Mouse (Mus musculus) lung, embryonic 14.5 days (tissue): ENCODE data around the gene Gpr3. TPM values are rescaled to one million over a fixed set of nuclear protein-coding genes. Genes with fewer than 3 reads are reported as not detected.
A peak's percentile ranks its signal among the peaks of the same experiment; 100 is the strongest.

Experiments
- ATAC-seq: fragments of 200-750 bp; cut with Nextera tagmentation; 2 replicates; pipeline ENCODE4 v1.8.0; 2017; ENCODE audit warnings: mild to moderate bottlenecking, moderate TSS enrichment, moderate library complexity; ENCODE audit not compliant: insufficient read depth
- DNase-seq: peaks from one replicate; pipeline ENCODE4 v3.0.0-alpha.2; 2015
- H3K27ac ChIP-seq: fragments of 300-500 bp; sonication (generic); 2 replicates; pipeline ENCODE4 v1.5.1; 2014; ENCODE audit warnings: low read depth, mild to moderate bottlenecking, moderate library complexity
- H3K27me3 ChIP-seq: fragments of 300-500 bp; sonication (generic); 2 replicates; pipeline ENCODE4 v1.6.1; 2014; ENCODE audit warnings: low read length, control low read depth; ENCODE audit not compliant: insufficient read depth
- H3K36me3 ChIP-seq: fragments of 300-500 bp; sonication (generic); 2 replicates; pipeline ENCODE4 v1.6.1; 2014; ENCODE audit warnings: control low read depth; ENCODE audit not compliant: insufficient read depth
- H3K4me1 ChIP-seq: fragments of 300-500 bp; sonication (generic); 2 replicates; pipeline ENCODE4 v1.6.1; 2014; ENCODE audit warnings: antibody characterized with exemption, control low read depth; ENCODE audit not compliant: insufficient read depth
- H3K4me2 ChIP-seq: fragments of 300-500 bp; sonication (generic); 2 replicates; pipeline ENCODE4 v1.6.1; 2014; ENCODE audit warnings: mild to moderate bottlenecking
- H3K4me3 ChIP-seq: fragments of 300-500 bp; sonication (generic); 2 replicates; pipeline ENCODE4 v1.5.1; 2014; ENCODE audit warnings: low read depth, low read length
- H3K9ac ChIP-seq: fragments of 300-500 bp; sonication (generic); 2 replicates; pipeline ENCODE4 v1.6.1; 2014
- H3K9me3 ChIP-seq: fragments of 300-500 bp; sonication (generic); 2 replicates; pipeline ENCODE4 v1.6.1; 2016; ENCODE audit warnings: low read depth, low read length, control low read depth
- CTCF ChIP-seq: IDR thresholded peaks from 2 replicates; pipeline ENCODE4 v1.5.1; 2016; ENCODE audit warnings: antibody characterized with exemption, low read depth
- WGBS: fragments of 180-500 bp; shearing (Covaris S2); extraction: QIAGEN DNeasy Blood & Tissue Kit; methylation state at CpG from one replicate; pipeline ENCODE4 v1.1.7; 2014; 5-methylcytosine and 5-hydroxymethylcytosine counted together
- polyA plus RNA-seq: library from polyadenylated mRNA; unstranded; fragments of >200 nt; fragmentation: Nextera tagmentation; extraction: Ambion mirVana; gene quantifications from 2 replicates; pipeline ENCODE4 v1.2.1, GENCODE M21; 2014

The Gpr3 gene
- polyA plus RNA-seq, 1 experiment from 2014 or later, result not detected

DNA sequence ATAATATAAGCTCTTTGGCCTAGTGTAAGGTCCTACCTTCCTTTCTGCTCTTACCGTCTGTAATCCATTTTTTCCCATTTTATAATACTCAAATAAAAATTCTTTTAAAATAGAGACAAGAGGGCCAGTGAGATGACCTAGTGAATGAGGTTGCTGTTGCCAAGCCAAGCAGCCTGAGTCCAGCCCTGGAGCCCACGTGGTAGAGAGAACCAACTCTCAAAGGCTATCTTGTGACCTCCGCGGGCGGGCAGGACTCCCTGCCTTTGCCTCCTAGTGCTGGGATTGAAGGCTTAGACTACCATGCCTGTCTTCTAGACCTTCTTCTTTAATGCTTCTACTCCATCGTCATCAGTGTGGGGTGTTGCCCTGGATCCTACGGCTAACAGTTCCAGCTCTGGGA, 33.1 kb downstream of the Gpr3 start:
- H3K27me3 ChIP-seq, result no peaks in the 10 kb centered on the region
- H3K9ac ChIP-seq, result no peak overlapping the region
- H3K9me3 ChIP-seq, result no peaks in the 10 kb centered on the region
- H3K4me1 ChIP-seq, result peaks cover 3% of the 10 kb centered on the region; the same call in 1 of the 2 replicates
- no peak overlapping the region for H3K4me3 ChIP-seq
- ATAC-seq, result no peak
- H3K36me3 ChIP-seq, result peaks cover 46% of the 10 kb centered on the region
- no peak for TF ChIP-seq CTCF
- no peak overlapping the region for H3K27ac ChIP-seq
- DNase-seq, result no peak
- H3K4me2 ChIP-seq, result no peak overlapping the region
- WGBS, result 96% methylated on average over 7 of the region's 7 CpGs

DNA sequence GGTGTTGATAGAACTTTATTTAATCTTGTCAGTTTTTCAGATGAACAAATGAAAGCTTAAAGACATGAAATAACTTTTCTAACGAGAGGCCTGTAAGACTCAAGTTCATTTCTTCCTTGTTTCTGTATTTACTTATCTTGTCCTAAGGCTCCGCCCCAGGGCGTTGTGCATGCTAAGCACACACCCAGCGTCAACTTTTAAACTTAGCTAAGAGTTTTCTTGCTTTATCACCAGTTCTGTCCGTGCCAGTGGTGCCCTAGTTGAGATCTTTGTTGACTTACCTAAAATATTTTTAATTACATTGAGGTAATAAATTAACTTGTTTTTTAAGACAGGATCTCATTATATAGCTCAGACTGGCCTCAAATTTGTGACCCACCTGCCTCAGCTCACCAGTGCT, 34.0 kb downstream of the Gpr3 start:
- peaks cover 6% of the 10 kb centered on the region; the same call in 1 of the 2 replicates for H3K4me1 ChIP-seq
- H3K4me2 ChIP-seq, result no peak overlapping the region
- H3K27me3 ChIP-seq, result no peaks in the 10 kb centered on the region
- H3K36me3 ChIP-seq, result peaks cover 46% of the 10 kb centered on the region
- no peak overlapping the region for H3K4me3 ChIP-seq
- WGBS, result 71% methylated on average over 5 of the region's 5 CpGs
- no peak overlapping the region for H3K9ac ChIP-seq
- H3K9me3 ChIP-seq, result no peaks in the 10 kb centered on the region
- ATAC-seq (no peak), DNase-seq (no peak)
- no peak for TF ChIP-seq CTCF
- H3K27ac ChIP-seq, result no peak overlapping the region

DNA sequence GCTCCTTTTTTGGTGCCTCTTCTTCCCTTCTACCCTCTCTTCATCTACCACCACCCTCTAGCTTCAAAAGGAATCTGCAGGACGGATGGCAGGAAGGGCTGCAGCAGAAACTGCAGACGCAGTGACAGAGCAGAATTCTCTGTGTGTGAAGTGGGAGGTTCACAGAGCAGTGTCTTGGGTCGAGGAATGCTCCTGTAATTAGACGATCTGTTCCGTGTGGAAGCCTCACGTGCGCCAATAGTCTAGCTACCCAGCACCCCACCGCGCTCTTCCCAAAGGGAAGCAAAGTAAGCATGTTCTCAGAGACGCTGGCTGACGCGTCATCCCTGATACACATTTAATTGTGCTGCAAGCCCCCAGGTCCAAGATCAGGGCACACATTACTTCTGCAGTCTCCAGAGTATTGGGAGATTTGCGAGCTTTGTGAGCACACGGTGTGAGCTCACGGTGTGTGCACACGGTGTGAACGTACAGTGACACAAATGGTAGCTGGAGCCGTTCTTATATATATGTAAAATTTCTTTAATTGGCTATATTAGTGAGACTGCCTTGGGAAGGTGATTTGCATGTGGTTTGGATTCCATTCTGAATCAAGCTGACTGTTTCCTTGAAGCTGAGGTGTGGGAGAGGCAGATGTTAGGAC, 35.5 kb downstream of the Gpr3 start:
- no peak overlapping the region for H3K4me2 ChIP-seq
- no peak overlapping the region for H3K27ac ChIP-seq
- no peaks in the 10 kb centered on the region for H3K27me3 ChIP-seq
- H3K9me3 ChIP-seq, result no peaks in the 10 kb centered on the region
- WGBS, result 76% methylated on average over 18 of the region's 18 CpGs
- ATAC-seq (no peak), DNase-seq (no peak)
- no peak overlapping the region for H3K9ac ChIP-seq
- H3K4me3 ChIP-seq, result no peak overlapping the region
- H3K4me1 ChIP-seq, result peaks cover 6% of the 10 kb centered on the region; the same call in 1 of the 2 replicates
- peaks cover 46% of the 10 kb centered on the region for H3K36me3 ChIP-seq
- TF ChIP-seq CTCF, result no peak

DNA sequence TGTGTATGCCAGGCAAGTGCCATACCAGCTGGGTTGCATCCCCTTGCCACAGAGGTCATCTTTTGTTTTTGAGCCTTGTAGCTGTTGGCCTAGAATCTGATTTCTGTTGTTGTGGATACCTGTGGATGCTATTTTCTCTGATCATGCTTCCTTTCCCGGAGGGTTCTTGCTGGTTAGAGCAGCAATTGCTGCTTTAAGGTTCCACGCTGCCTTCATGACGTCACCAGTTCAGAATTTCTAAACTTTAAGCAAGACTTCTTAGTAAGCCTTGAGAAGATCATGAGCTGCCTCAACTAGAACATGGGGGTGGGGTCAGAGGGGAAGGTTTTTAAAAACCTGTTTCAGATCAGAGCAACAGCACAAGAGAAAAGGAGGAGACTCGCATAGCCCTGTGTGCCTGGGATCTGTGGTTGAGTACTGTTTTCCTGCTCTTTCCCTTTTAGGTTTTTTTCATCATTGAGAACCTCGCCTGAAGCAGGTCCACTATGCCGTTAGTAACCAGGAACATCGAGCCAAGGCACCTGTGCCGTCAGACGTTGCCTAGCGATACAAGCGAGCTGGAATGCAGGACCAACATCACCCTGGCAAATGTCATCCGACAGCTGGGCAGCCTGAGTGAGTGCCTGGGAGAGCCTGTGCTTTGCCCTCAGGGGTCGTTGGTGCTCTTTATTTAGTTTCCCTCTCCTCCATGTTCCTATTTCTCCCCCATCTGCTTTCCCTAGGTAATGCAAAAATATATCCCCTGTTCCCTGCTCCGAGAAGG, 36.2 kb downstream of the Gpr3 start:
- H3K9ac ChIP-seq, result 0 out of 2 replicates have a peak overlapping the region, but pooled peaks have one; percentile 4
- no peak for ATAC-seq
- no peak overlapping the region for H3K4me2 ChIP-seq
- H3K4me1 ChIP-seq, result peaks cover 6% of the 10 kb centered on the region; the same call in 1 of the 2 replicates
- no peak overlapping the region for H3K4me3 ChIP-seq
- peaks cover 42% of the 10 kb centered on the region for H3K36me3 ChIP-seq
- H3K27me3 ChIP-seq, result no peaks in the 10 kb centered on the region
- 40% methylated on average over 14 of the region's 14 CpGs for WGBS
- no peak for DNase-seq
- TF ChIP-seq CTCF, result no peak
- no peaks in the 10 kb centered on the region for H3K9me3 ChIP-seq
- no peak overlapping the region for H3K27ac ChIP-seq

DNA sequence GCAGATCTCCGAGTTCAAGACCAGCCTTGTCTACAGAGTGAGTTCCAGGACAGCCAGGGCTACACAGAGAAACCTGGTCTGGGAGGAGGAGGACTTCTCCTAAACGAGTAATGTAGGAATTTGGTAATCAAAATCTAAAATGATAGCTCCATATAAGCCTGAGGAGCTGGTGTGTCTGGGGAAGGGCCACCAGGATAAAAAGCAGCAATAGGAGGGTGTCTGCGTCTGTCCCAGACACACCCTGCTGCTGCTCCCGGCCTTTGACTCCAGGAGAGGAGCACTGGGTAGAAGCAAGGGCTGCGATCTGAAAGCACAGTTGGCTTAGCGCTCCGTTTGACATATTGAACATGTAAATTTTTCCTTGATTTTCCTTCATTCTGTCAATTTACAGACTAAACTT, 37.1 kb downstream of the Gpr3 start:
- 0 out of 2 replicates have a peak overlapping the region, but pooled peaks have one; percentile 20 for H3K27ac ChIP-seq
- H3K4me2 ChIP-seq, result no peak overlapping the region
- WGBS, result 66% methylated on average over 7 of the region's 7 CpGs
- no peaks in the 10 kb centered on the region for H3K27me3 ChIP-seq
- H3K36me3 ChIP-seq, result peaks cover 34% of the 10 kb centered on the region
- no peak for TF ChIP-seq CTCF
- no peak overlapping the region for H3K9ac ChIP-seq
- no peak for ATAC-seq
- peaks cover 6% of the 10 kb centered on the region for H3K4me1 ChIP-seq
- no peaks in the 10 kb centered on the region for H3K9me3 ChIP-seq
- no peak for DNase-seq
- H3K4me3 ChIP-seq, result no peak overlapping the region

DNA sequence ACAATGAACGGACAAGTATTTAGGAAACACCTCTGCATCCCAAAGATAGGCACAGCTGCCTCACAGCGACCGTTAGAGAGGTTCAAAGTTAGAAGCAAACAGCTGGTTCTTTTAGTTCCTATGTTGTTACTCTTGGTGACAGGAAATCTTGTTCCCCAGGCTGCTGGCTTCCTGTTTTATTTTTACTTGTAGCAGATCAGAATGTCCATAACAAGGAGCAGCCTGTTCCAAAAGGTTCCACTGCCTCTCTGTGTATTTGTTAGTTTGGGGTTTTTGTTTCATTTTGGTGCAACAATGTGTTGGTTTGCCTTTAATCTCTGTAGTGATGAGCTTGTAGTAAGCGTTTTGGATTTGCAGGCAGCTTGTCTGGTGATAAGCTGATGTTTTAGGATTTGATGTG, 38.0 kb downstream of the Gpr3 start:
- DNase-seq, result peak; percentile 75
- Histone ChIP-seq H3K9me3 (no peaks in the 10 kb centered on the region), H3K27me3 (no peaks in the 10 kb centered on the region), H3K4me3 (no peak overlapping the region), H3K4me2 (peak overlapping the region; percentile 25; the same call in 1 of the 2 replicates), H3K27ac (peak overlapping the region; percentile 47; the same call in 1 of the 2 replicates), H3K36me3 (peaks cover 28% of the 10 kb centered on the region), H3K4me1 (peaks cover 15% of the 10 kb centered on the region), H3K9ac (no peak overlapping the region)
- 27% methylated on average over 4 of the region's 4 CpGs for WGBS
- ATAC-seq, result no peak
- TF ChIP-seq CTCF, result no peak

DNA sequence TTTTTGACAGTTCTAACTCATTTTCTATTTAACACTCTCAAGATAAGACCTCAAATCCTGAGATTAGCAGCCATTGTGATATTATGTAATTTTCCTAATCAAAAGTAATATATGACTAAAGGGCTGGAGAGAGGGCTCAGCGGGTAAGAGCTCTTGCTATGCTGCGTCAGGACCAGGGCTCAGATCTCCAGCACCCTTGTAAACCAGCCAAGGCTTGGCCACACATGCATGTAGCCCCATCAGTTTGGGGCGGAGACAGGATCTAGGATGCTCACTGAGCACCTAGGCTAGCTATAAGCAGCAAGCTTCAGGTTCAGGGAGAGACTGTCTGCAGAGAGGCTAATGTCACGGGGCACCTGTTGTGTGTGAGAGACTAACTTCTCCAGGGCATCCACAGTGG, 39.9 kb downstream of the Gpr3 start:
- Histone ChIP-seq H3K9ac (no peak overlapping the region), H3K27me3 (no peaks in the 10 kb centered on the region), H3K36me3 (peaks cover 9% of the 10 kb centered on the region; the same call in 1 of the 2 replicates), H3K9me3 (no peaks in the 10 kb centered on the region), H3K4me2 (no peak overlapping the region), H3K27ac (no peak overlapping the region), H3K4me3 (no peak overlapping the region), H3K4me1 (peaks cover 20% of the 10 kb centered on the region)
- 80% methylated on average over 4 of the region's 4 CpGs for WGBS
- ATAC-seq (no peak), DNase-seq (no peak)
- TF ChIP-seq CTCF, result no peak
